Mouse (Mus musculus) cortical plate, adult 2 months (tissue): ENCODE measurements at regions not wholly inside any gene's neighbourhood (a gene's known extent, or its start where the extent isn't known, plus 50 kb on each side); places are given as distances from the start of the nearest gene placed in this dataset.
"Not testable (repeated sequence)": the region's sequence is repeated elsewhere in the genome, so short reads cannot be mapped to it uniquely, and the experiment has no call there.

ENCODE experiments used
- CTCF ChIP-seq: fragments of 200-500 bp; IDR thresholded peaks from 2 replicates; pipeline ENCODE4 v1.5.1; 2011; ENCODE audit warnings: mild to moderate bottlenecking, control low read depth, low read length; ENCODE audit not compliant: insufficient read depth; ENCODE audit errors: extremely low read depth
- POLR2A ChIP-seq: fragments of 200-500 bp; IDR thresholded peaks from 2 replicates; pipeline ENCODE4 v1.6.1; 2011; ENCODE audit warnings: mild to moderate bottlenecking, low read length, control low read depth; ENCODE audit not compliant: insufficient read depth; ENCODE audit errors: extremely low read depth

DNA sequence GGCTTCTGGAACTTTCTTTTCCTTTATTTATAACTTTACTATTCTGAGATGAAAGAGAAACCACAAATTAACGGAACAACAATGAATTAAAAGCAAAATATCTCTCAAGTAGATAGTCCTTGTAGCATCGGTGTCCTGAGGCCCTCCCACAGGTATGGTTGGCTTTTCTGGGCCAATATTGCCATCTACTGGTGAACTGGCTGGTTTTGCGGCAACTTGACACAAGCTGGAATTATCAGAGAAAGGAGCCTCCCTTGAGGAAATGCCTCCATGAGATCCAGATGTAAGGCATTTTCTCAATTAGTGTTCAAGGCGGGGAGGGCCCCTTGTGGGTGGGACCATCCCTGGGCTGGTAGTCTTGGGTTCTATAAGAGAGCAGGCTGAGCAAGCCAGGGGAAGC lies 119.5 kb downstream of the Raet1d start:
- TF ChIP-seq POLR2A, result not testable (repeated sequence)
- TF ChIP-seq CTCF, result peak; percentile 82
